Comparison of ENCODE assay signal across 8 mouse cellular contexts in genomic region chr8:105880754-105881520, GRCm38 (mm10). TPM values are rescaled to one million over a fixed set of nuclear protein-coding genes. Genes with fewer than 3 reads are reported as not detected.
DNase-seq lines count a peak whose midpoint lies in the region; ATAC-seq lines count a peak whose summit lies in the region.

Gene Edc4 (plus strand): TSS chr8:105880881.

- peak; percentile 67 for DNase-seq in adrenal gland, adult 8-10 months
- peak; percentile 77 for DNase-seq in embryo, embryonic 11.5 days (ENCODE audit: low read depth, low spot score)
- DNase-seq in gastrocnemius, postnatal 4 days (ENCODE audit: low spot score in 2 of 2), result peak; percentile 67 to 85
- DNase-seq in left cerebral cortex, postnatal 36 days (ENCODE audit: low spot score in 2 of 2), result peak; percentile 85 to 87
- DNase-seq in midbrain, embryonic 10.5 days (ENCODE audit: low spot score), result peak; percentile 86
- peak; percentile 58 to 67 for DNase-seq in right cerebral cortex, postnatal 36 days (ENCODE audit: low spot score in 2 of 2)
- peak; percentile 87 for DNase-seq in yolk sac, embryonic 10.5 days (ENCODE audit: low spot score)

- H3K36me3 ChIP-seq in intestine, embryonic 15.5 days, result peaks cover 25% of the 10 kb centered on the region
- H3K36me3 ChIP-seq in midbrain, embryonic 10.5 days, result peaks cover 57% of the 10 kb centered on the region

- no peaks in the 10 kb centered on the region for H3K27me3 ChIP-seq in intestine, embryonic 15.5 days (replicated peaks)
- no peaks in the 10 kb centered on the region for H3K27me3 ChIP-seq in midbrain, embryonic 10.5 days (ENCODE audit: low read depth, poor library complexity, severe bottlenecking)

- peaks cover 14% of the 10 kb centered on the region for H3K4me1 ChIP-seq in intestine, embryonic 15.5 days (replicated peaks)
- H3K4me1 ChIP-seq in midbrain, embryonic 10.5 days, result peaks cover 25% of the 10 kb centered on the region

- peak within 1 kb of the TSS; percentile 64 for H3K27ac ChIP-seq in intestine, embryonic 15.5 days
- H3K27ac ChIP-seq in midbrain, embryonic 10.5 days (replicated peaks), result peak within 1 kb of the TSS; percentile 85

- under 1% methylated on average over 45 of the region's 45 CpGs for WGBS in intestine, embryonic 15.5 days
- 1% methylated on average over 45 of the region's 45 CpGs for WGBS in midbrain, embryonic 10.5 days

- H3K4me2 ChIP-seq in intestine, embryonic 15.5 days (replicated peaks), result peak within 1 kb of the TSS; percentile 87

- peak within 1 kb of the TSS; percentile 86 for H3K4me3 ChIP-seq in intestine, embryonic 15.5 days (replicated peaks)
- peak within 1 kb of the TSS; percentile 86 for H3K4me3 ChIP-seq in midbrain, embryonic 10.5 days

- no peaks in the 10 kb centered on the region for H3K9me3 ChIP-seq in intestine, embryonic 15.5 days
- no peaks in the 10 kb centered on the region for H3K9me3 ChIP-seq in midbrain, embryonic 10.5 days (replicated peaks)

- intact Hi-C loops in left cerebral cortex, postnatal 36 days (cut with DNase I), result loop anchor here (2.0 kb wide), 1 partner anchor 20 kb away; the partner anchor contains the start of gene Nutf2

- ATAC-seq in intestine, embryonic 15.5 days, result peak; percentile 92

- H3K9ac ChIP-seq in intestine, embryonic 15.5 days, result peak within 1 kb of the TSS; percentile 90

RNA-seq across cellular contexts. Expression of gene Edc4, which starts in this region (rescaled TPM):
- 10 to 100 TPM; 34.1 to 61.1 (median 46.6) TPM for total RNA-seq in adrenal gland, adult 8-10 months (2022)
- total RNA-seq in gastrocnemius, postnatal 4 days (2021), result 10 to 100 TPM; 38.8 to 44.5 TPM
- polyA plus RNA-seq in intestine, embryonic 15.5 days (2015; fragmentation: Nextera tagmentation; extraction: Ambion mirVana), result 35.9 and 38.4 TPM in 2 replicates
- 10 to 100 TPM; 56.9 to 68.4 TPM for total RNA-seq in left cerebral cortex, postnatal 36 days (2021)
- polyA plus RNA-seq in midbrain, embryonic 10.5 days (2016; fragmentation: Nextera tagmentation; extraction: Ambion mirVana), result 74.0 and 81.5 TPM in 2 replicates

Comparison
In these comparisons a context has a peak if more than half of its experiments do, and no peak if none do; other contexts are left out.
1. Peak in every context shown above with its lines: DNase-seq, ATAC-seq, H3K4me3 ChIP-seq and H3K27ac ChIP-seq.